Mouse (Mus musculus) layer of hippocampus, adult 9-10 months (tissue): Measurements from ENCODE around the gene Hsd17b3.

Experiments used
- DNase-seq: peaks from one replicate; pipeline ENCODE4 v3.0.0; 2022; ENCODE audit warnings: low spot score

Hsd17b3 gene

DNA sequence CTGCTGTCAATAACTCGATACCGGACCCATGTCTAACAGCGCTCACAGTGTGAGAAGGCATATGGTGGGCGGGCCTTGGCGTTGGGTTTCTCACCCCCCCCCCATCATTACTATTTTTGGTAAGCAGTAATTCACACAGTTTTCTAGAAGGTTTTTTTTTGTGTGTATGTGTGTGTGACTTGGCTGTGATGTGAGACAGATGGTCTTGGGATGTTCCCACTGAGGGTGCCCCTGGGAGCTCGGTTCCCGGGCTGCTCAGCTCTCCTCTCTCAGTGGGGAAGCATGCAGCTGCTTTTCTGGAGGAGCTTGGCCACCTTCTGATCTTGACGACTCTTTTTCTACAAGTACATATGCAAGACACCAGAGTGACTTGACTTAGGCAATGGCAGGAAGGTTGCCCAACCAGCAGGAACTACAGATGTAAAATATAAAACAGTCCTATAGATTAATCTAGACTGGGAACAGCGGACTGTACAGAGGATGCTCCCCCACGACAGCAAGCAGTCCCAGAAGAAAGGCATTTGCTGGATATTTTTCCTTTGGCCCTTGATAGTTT is 70.4 kb downstream of the Hsd17b3 start:
- DNase-seq: no peak

DNA sequence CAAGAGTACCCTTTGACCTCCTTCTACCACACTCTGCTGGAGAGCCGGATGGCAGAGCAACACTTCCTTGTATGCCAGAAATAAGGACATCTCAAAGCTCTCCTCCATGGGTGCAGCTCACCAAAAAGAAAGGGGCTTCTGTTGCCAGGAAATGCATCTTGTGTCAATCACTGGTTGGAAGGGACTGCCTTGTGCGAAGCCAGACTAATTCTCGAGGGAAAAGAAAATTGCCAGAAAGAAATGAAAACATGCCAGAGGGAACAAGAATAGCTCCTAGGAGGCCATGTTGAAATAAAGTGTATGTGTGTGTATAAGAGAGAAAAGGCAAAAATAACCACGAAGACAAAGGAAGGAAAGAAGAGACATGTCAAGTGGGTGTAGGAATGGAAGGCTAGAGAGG is 73.0 kb downstream of the Hsd17b3 start:
- no peak for DNase-seq

DNA sequence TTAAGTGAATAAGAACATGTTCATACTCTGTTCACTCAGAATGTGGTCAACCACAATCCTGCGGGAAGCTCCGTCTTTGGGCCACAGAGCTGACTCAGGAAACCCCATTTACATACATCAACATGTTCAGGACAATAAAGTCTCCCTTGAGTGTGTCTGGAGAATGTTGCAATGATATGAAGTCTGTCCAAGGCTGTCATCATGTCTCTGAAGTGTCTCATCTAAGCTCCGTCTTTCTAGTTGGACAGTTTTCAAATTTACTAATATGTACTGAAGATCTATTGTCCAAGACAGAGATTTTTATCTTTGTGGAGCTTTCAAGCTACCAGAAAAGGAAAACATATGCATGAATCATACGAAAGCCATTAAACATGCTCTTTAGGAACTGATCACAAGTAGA is 77.9 kb downstream of the Hsd17b3 start:
- DNase-seq: no peak
